Comparison of ENCODE assay signal across 23 mouse cellular contexts in the genomic region with DNA sequence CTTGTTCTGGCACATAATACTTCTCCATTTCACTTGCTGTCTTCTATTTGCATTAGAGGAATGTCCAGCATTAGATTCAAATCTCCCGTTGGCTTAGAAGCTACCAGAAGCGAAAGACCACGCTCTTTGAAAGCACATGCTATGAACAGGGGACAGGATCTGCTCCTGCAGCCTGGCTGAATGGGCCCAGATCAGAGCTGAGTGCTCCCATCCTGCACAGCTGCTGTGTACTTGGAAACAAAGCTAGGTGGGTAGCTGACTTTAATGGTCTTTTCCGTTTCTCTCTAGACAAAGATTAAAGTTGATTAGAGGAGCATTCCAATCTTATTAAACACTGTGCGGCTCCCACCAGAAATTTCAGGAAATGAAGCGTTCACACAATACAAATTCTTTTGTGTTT.
DNase-seq lines count a peak whose midpoint lies in the region; ATAC-seq and TF ChIP-seq lines count a peak whose summit lies in the region.
"Had no signal": no experiment of that assay in that cellular context is flagged by ENCODE, and none has a peak within 500 bp of the region (broad histone marks: within the 10 kb centered on the region; RNA-seq: fewer than 3 reads in every experiment).

No protein-coding gene starts in this region.

- ATAC-seq in embryonic facial prominence, embryonic 14.5 days (ENCODE audit: low read depth) = no peak
- no peak for ATAC-seq in hindbrain, embryonic 11.5 days (ENCODE audit: low FRiP score)
- ATAC-seq in hindbrain, embryonic 14.5 days (ENCODE audit: low FRiP score) = no peak
- ATAC-seq in lung, postnatal 0 days = no peak
- ATAC-seq: forebrain, postnatal 0 days had no signal

- peak; percentile 29 for DNase-seq in embryonic facial prominence, embryonic 14.5 days (ENCODE audit: low spot score)
- DNase-seq in embryonic facial prominence, embryonic 10.5 days (ENCODE audit: low spot score) = no peak
- no peak for DNase-seq in hindbrain, embryonic 11.5 days (ENCODE audit: low spot score)
- DNase-seq in hindbrain, embryonic 14.5 days (ENCODE audit: low spot score) = no peak
- peak; percentile 21 for DNase-seq in lung, postnatal 0 days (ENCODE audit: low spot score)
- DNase-seq in lung, adult 18-20 months = no peak
- DNase-seq in retina, postnatal 1 day = peak; percentile 50
- no peak for DNase-seq in cerebellum, postnatal 36 days
- DNase-seq: adrenal gland, postnatal 36 days; cerebellum, adult 11 months; cerebellum, adult 9-11 months; forebrain, postnatal 0 days; gastrocnemius, postnatal 25 days; kidney, adult 2 months; kidney, postnatal 36 days; layer of hippocampus, postnatal 36 days; liver, embryonic 13.5 days; right cerebral cortex, postnatal 14 days had no signal

- TF ChIP-seq CTCF in lung, postnatal 0 days (IDR thresholded peaks at IDR 0.05) = no peak

- no peaks in the 10 kb centered on the region for H3K4me1 ChIP-seq in embryonic facial prominence, embryonic 14.5 days (ENCODE audit: control insufficient read depth, insufficient read depth, low read length)
- H3K4me1 ChIP-seq in embryonic facial prominence, embryonic 10.5 days = 0 out of 2 replicates have a peak, but pooled peaks cover 6% of the 10 kb centered on the region
- H3K4me1 ChIP-seq in hindbrain, embryonic 11.5 days (replicated peaks; ENCODE audit: control insufficient read depth, insufficient read depth, low read length) = no peaks in the 10 kb centered on the region
- H3K4me1 ChIP-seq in hindbrain, embryonic 14.5 days (replicated peaks; ENCODE audit: control insufficient read depth, insufficient read depth, low read length) = peaks cover 4% of the 10 kb centered on the region; the same call in 1 of the 2 replicates
- no peaks in the 10 kb centered on the region for H3K4me1 ChIP-seq in lung, postnatal 0 days (ENCODE audit: insufficient read depth, low read depth, low read length)
- H3K4me1 ChIP-seq: liver, embryonic 13.5 days; lung, embryonic 15.5 days; midbrain, embryonic 12.5 days had no signal

- no peak overlapping the region for H3K27ac ChIP-seq in embryonic facial prominence, embryonic 14.5 days (replicated peaks; ENCODE audit: low read depth, low read length)
- no peak overlapping the region for H3K27ac ChIP-seq in embryonic facial prominence, embryonic 10.5 days (replicated peaks)
- H3K27ac ChIP-seq in hindbrain, embryonic 11.5 days (ENCODE audit: low read depth, low read length) = peak overlapping the region; percentile 27; the same call in 1 of the 2 replicates
- H3K27ac ChIP-seq in hindbrain, embryonic 14.5 days = no peak overlapping the region
- H3K27ac ChIP-seq in lung, postnatal 0 days (ENCODE audit: low read length) = no peak overlapping the region
- H3K27ac ChIP-seq: heart, adult 2 months; limb, embryonic 13.5 days; liver, embryonic 13.5 days; lung, embryonic 15.5 days; midbrain, embryonic 12.5 days; neural tube, embryonic 15.5 days had no signal

- H3K36me3 ChIP-seq in embryonic facial prominence, embryonic 14.5 days (ENCODE audit: control insufficient read depth, insufficient read depth, low read length) = no peaks in the 10 kb centered on the region
- no peaks in the 10 kb centered on the region for H3K36me3 ChIP-seq in embryonic facial prominence, embryonic 10.5 days (replicated peaks)
- no peaks in the 10 kb centered on the region for H3K36me3 ChIP-seq in hindbrain, embryonic 11.5 days (ENCODE audit: control insufficient read depth, insufficient read depth, low read length)
- H3K36me3 ChIP-seq in hindbrain, embryonic 14.5 days (replicated peaks; ENCODE audit: control insufficient read depth, insufficient read depth) = no peaks in the 10 kb centered on the region
- no peaks in the 10 kb centered on the region for H3K36me3 ChIP-seq in lung, postnatal 0 days (ENCODE audit: insufficient read depth, low read length)
- H3K36me3 ChIP-seq: limb, embryonic 13.5 days; liver, embryonic 13.5 days; lung, embryonic 15.5 days; midbrain, embryonic 12.5 days; neural tube, embryonic 15.5 days had no signal

- no peak for TF ChIP-seq EP300 in lung, postnatal 0 days (IDR thresholded peaks at IDR 0.05)

- 60% methylated on average over 6 of the region's 6 CpGs for WGBS in embryonic facial prominence, embryonic 14.5 days
- 76% methylated on average over 6 of the region's 6 CpGs for WGBS in embryonic facial prominence, embryonic 10.5 days
- 77% methylated on average over 6 of the region's 6 CpGs for WGBS in hindbrain, embryonic 11.5 days
- WGBS in hindbrain, embryonic 14.5 days = 61% methylated on average over 6 of the region's 6 CpGs
- 56% methylated on average over 6 of the region's 6 CpGs for WGBS in lung, postnatal 0 days

- no peak overlapping the region for H3K4me2 ChIP-seq in embryonic facial prominence, embryonic 14.5 days (ENCODE audit: low read depth, low read length)
- no peak overlapping the region for H3K4me2 ChIP-seq in hindbrain, embryonic 11.5 days (replicated peaks; ENCODE audit: low read depth, low read length)
- H3K4me2 ChIP-seq in hindbrain, embryonic 14.5 days (replicated peaks) = no peak overlapping the region; the same call in 1 of the 2 replicates
- H3K4me2 ChIP-seq in lung, postnatal 0 days (replicated peaks; ENCODE audit: low read depth, low read length) = no peak overlapping the region
- H3K4me2 ChIP-seq: limb, embryonic 13.5 days; liver, embryonic 13.5 days; lung, embryonic 15.5 days; midbrain, embryonic 12.5 days; neural tube, embryonic 15.5 days had no signal

- H3K9ac ChIP-seq in embryonic facial prominence, embryonic 14.5 days (ENCODE audit: low read depth, low read length) = no peak overlapping the region
- no peak overlapping the region for H3K9ac ChIP-seq in hindbrain, embryonic 11.5 days (ENCODE audit: low read depth, low read length)
- H3K9ac ChIP-seq in hindbrain, embryonic 14.5 days = no peak overlapping the region
- no peak overlapping the region for H3K9ac ChIP-seq in lung, postnatal 0 days (replicated peaks; ENCODE audit: low read depth)
- H3K9ac ChIP-seq: forebrain, postnatal 0 days; limb, embryonic 13.5 days; liver, embryonic 13.5 days; lung, embryonic 15.5 days; midbrain, embryonic 12.5 days; neural tube, embryonic 15.5 days had no signal

- no peaks in the 10 kb centered on the region for H3K27me3 ChIP-seq in embryonic facial prominence, embryonic 14.5 days (replicated peaks; ENCODE audit: control insufficient read depth, insufficient read depth, low read length)
- no peaks in the 10 kb centered on the region for H3K27me3 ChIP-seq in embryonic facial prominence, embryonic 10.5 days (replicated peaks; ENCODE audit: low read depth, poor library complexity, severe bottlenecking)
- H3K27me3 ChIP-seq in hindbrain, embryonic 11.5 days (ENCODE audit: control insufficient read depth, insufficient read depth, low read length) = no peaks in the 10 kb centered on the region
- H3K27me3 ChIP-seq in hindbrain, embryonic 14.5 days (ENCODE audit: control insufficient read depth, insufficient read depth, low read length) = no peaks in the 10 kb centered on the region
- H3K27me3 ChIP-seq in lung, postnatal 0 days (replicated peaks; ENCODE audit: insufficient read depth, low read length) = no peaks in the 10 kb centered on the region
- H3K27me3 ChIP-seq: limb, embryonic 13.5 days; liver, embryonic 13.5 days; lung, embryonic 15.5 days; midbrain, embryonic 12.5 days; neural tube, embryonic 15.5 days had no signal

- no peak overlapping the region for H3K4me3 ChIP-seq in embryonic facial prominence, embryonic 14.5 days (ENCODE audit: low read depth, low read length)
- no peak overlapping the region for H3K4me3 ChIP-seq in embryonic facial prominence, embryonic 10.5 days
- H3K4me3 ChIP-seq in hindbrain, embryonic 11.5 days (ENCODE audit: low read depth, low read length) = no peak overlapping the region
- H3K4me3 ChIP-seq in hindbrain, embryonic 14.5 days (replicated peaks; ENCODE audit: low read length) = no peak overlapping the region
- no peak overlapping the region for H3K4me3 ChIP-seq in lung, postnatal 0 days (ENCODE audit: low read depth, low read length)
- H3K4me3 ChIP-seq: heart, adult 2 months; limb, embryonic 13.5 days; liver, embryonic 13.5 days; lung, embryonic 15.5 days; midbrain, embryonic 12.5 days; neural tube, embryonic 15.5 days had no signal

- no peaks in the 10 kb centered on the region for H3K9me3 ChIP-seq in embryonic facial prominence, embryonic 14.5 days (ENCODE audit: control insufficient read depth, low read length)
- H3K9me3 ChIP-seq in embryonic facial prominence, embryonic 10.5 days = no peaks in the 10 kb centered on the region
- no peaks in the 10 kb centered on the region for H3K9me3 ChIP-seq in hindbrain, embryonic 11.5 days (ENCODE audit: control insufficient read depth, low read length)
- H3K9me3 ChIP-seq in hindbrain, embryonic 14.5 days (ENCODE audit: control insufficient read depth, low read length) = no peaks in the 10 kb centered on the region
- no peaks in the 10 kb centered on the region for H3K9me3 ChIP-seq in lung, postnatal 0 days (ENCODE audit: low read length)
- H3K9me3 ChIP-seq: limb, embryonic 13.5 days; liver, embryonic 13.5 days; lung, embryonic 15.5 days; midbrain, embryonic 12.5 days; neural tube, embryonic 15.5 days had no signal

Comparison
In these comparisons a context has a peak if more than half of its experiments do, and no peak if none do; other contexts are left out.
1. DNase-seq: peak in embryonic facial prominence, embryonic 14.5 days (single experiment), lung, postnatal 0 days (single experiment) and retina, postnatal 1 day (single experiment); none in embryonic facial prominence, embryonic 10.5 days (single experiment), hindbrain, embryonic 11.5 days (single experiment), hindbrain, embryonic 14.5 days (single experiment), lung, adult 18-20 months (0 of 2) and cerebellum, postnatal 36 days (0 of 2).